Mouse (Mus musculus) inflammation-experienced regulatory T-cells, adult 16 weeks (primary cell): ENCODE results near the gene Mmp8. TPM values are rescaled to one million over a fixed set of nuclear protein-coding genes. Genes with fewer than 3 reads are reported as not detected.

Experiments
- polyA plus RNA-seq: library from polyadenylated mRNA; unstranded; fragments of 100-300 nt; shearing (Covaris generic); gene quantifications from one replicate; pipeline ENCODE4 v1.2.1, GENCODE M21; 2017

Mmp8 gene
- polyA plus RNA-seq = not detected

DNA sequence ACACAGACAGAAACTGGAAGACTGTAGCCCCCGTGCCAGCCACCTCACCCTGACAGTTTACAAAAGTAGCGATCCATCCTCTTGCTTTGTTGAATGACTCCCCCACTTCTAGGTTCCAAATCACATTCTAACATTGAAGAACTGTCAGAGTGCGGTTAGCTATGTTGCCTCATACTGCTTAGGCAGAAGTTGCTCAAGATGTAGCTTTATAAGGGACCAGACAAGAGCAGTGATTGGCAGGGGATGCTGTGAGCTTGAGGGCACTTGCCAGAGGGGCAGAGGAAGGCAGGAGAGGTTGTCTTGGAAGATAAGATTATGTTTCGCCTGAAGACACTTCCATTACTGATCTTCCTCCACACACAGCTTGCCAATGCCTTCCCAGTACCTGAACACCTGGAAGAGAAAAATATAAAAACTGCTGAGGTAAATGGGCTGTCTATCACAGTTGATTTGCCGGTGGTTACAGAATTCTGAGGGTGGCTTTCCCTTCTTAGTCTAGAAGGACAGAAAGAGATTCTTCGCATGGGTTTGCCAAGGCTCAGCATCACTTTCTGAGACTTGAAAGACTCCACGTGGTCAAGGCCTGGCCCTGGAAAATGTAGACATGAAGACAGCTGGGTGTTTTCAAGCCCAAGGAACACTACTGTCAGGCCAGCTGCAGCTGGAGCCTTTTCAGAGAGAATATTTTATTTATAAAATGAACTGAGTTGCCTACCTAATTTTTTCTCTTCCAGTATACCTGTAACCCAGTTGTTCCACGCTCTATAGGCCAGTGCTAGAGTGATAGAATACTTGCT, at the start of gene Mmp8:
TSS of gene Mmp8 (plus strand) at position 236 of the 797 bp plus-strand sequence.

GRCm38 (mm10) chr9:7571162-7571561, 12.9 kb downstream of the Mmp8 start, which contains the start of gene Mmp27:
Gene Mmp27, plus strand, starts transcription at chr9:7571396.

Other genes with a start within 250 kb of the Mmp8 start
- gene Mmp12, start 214.1 kb upstream of the Mmp8 start, polyA plus RNA-seq = not detected
- gene Mmp1b, start 170.4 kb upstream of the Mmp8 start, polyA plus RNA-seq = not detected
- gene Mmp3, start 112.6 kb upstream of the Mmp8 start, polyA plus RNA-seq = not detected
- not detected for gene Mmp10, start 56.1 kb upstream of the Mmp8 start, polyA plus RNA-seq
- 0.16 TPM for gene Mmp27, start 12.9 kb downstream of the Mmp8 start, polyA plus RNA-seq
- gene Mmp20, start 69.8 kb downstream of the Mmp8 start, polyA plus RNA-seq = not detected
- gene Mmp7, start 133.6 kb downstream of the Mmp8 start, polyA plus RNA-seq = not detected
- 94.3 TPM for gene Tmem123, start 205.6 kb downstream of the Mmp8 start, polyA plus RNA-seq